Mouse (Mus musculus) thymus, postnatal 25 days (tissue): ENCODE results near the gene Shisa9.

ENCODE experiments used
- DNase-seq: peaks from one replicate; pipeline ENCODE4 v3.0.0; 2022

Gene Shisa9

DNA sequence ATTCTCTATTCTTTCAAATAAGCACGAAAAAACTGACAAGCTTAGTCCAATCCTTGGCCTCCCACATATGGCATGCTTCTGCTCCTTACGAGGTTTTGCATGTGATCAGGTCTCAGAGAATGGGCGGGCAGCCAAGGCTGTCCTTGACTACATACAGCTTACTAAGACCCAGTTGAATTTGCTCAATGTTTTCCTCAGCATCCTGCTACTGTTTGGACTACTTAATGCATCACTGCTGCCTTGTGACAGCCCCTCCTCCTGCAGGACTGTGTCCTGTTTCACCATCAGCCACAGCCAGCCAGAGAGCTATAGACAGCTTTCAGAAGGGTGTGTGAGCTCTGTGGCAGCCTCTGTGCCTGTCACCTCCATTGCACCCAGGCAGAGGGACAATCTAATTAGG lies 92.4 kb downstream of the Shisa9 start:
- no peak for DNase-seq

DNA sequence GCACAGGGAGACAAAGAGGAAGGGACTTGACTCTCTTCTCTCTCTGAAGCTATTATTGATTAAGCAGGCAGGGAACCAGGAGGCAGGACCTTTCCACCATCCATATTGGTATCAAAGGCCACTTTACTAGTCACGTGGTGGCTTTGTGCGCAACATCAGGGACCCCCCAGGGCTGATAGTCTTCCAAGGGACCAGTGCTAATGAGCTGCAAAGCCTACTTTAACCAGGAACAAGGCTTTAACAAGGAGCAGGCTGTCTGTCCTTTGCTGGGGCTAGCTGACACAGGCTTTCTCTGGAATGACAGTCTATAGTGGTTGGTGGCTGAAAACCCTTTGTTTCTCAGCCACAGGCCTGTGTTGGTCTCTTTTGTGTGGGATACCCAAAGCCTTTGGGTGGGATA lies 92.8 kb downstream of the Shisa9 start:
- DNase-seq = no peak

DNA sequence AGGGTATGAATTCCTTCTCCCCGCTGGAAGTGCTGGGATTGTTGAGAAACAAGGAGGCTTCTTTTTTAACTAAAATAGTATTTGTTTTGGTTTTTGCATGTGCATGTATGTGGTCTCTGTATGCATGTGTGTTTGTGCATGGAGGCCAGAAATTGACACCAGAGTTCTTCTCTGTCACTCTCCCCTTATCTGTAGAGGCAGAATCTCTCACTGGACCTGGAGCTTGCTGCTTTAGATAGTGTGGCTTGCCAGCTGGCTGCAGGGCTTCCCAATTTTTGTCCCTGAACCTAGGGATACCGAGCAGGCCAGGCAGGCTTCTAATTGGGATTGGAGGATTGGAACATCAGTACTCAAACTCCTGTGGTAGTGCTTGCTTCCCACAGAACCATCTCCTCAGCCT lies 99.2 kb downstream of the Shisa9 start:
- no peak for DNase-seq

DNA sequence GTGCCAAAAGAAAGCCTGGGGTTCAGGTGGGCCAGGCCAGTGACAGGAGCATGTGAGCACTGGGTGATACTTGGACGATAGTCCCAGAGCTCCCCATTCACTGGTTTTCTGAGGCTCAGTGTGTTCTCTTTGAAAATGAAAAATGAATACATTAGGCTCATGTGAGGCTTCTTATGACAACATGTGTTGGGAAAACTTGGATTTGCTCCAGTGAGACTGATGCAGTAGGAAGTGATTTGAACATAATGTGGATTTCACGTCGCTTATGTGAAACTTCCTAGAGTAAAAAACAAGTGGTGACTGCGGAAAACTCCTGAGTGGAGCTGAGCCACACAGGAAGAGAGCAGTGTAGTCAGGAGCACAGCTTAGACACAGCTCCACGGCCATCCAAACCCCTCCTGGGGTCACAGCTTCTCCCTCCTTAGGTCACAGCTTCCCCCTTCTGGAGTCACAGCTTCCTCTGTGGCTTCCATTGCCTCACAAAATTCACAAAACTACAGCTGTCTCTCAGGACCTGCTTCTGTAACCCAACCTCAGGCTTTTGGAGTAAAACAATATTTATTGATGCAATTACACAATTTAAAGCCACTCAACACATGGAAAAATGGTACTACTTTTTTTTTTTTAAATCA lies 106.8 kb downstream of the Shisa9 start:
- DNase-seq = no peak

DNA sequence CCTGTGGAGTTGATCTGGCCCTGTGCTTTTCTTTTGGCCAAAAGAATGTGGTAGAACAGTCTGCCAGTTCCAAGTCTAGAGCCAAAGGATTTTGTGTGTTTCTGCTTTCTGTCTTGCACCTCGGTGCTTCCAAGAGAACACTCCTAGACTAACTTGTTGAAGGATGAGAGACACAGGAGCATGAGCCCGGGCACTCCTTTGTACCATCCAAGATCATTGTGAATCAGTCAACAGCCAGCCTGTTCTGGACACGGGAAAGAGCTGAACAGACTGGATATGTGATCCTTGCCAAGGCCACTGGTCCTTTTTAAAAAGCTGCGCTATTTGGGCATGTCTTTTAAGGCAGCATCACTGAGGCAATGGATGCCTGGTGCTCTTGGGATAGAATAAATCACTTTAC lies 109.3 kb downstream of the Shisa9 start:
- DNase-seq = no peak

DNA sequence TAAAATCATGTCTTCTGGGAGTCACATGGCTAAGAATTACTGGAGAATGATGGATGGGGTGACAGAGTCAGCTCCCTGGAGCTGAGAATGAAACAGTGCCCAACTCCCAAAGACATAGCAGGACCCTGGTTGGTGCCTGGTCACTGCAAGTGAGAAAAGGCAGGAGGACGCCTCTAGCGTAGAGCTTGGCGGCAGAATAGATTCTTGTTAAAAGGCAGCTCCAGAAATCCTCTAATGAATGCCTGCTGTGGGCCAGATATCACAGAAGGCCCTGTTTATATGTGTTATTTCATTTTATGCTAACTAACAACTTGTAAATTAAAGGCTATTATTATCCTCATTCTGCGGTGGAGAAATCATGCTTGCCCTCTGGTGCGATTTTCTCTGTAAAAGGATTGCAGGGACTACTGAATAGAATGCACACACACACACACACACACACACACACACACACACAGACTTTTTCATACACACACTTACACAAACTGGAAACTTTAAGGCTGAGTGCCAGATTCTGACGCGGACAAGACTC lies 110.9 kb downstream of the Shisa9 start:
- DNase-seq = no peak

DNA sequence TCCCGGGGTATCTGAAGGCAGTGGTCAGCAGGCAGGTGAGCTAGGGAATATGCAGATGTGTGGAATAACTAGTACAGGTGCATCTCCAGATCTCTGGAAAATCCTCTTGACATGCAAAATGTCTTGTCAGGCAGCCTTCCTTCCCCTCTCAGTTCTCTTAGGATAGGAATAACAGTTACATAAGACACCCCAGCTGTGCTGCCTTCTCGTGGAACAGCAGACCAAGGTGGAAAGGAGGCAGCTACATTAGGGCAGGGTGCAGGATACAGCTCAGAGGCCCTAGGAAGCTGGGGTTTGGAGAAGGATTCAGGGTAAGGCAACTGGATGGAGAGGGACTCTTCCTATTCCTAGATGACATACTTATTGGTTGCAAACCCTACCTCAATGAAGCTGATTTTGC lies 111.5 kb downstream of the Shisa9 start:
- no peak for DNase-seq

DNA sequence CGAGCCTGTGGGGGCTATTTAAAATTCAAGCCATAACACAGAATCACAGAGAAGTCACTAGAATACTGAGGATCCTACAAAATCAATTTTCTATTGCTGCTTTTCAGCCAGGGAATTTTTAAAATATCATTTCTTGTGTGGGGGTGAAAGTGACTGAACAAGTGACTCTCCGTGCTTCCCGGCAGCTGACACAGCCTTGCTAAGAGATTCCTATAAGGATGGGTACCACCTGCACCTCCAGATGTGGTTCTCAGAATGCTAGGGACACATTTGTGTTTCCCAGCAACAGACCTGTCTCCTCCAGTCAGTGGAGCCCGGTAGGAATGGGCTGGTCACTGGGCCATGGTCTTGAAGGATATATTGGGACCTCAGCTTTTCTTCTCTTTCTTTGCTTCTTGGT lies 124.5 kb downstream of the Shisa9 start:
- no peak for DNase-seq

DNA sequence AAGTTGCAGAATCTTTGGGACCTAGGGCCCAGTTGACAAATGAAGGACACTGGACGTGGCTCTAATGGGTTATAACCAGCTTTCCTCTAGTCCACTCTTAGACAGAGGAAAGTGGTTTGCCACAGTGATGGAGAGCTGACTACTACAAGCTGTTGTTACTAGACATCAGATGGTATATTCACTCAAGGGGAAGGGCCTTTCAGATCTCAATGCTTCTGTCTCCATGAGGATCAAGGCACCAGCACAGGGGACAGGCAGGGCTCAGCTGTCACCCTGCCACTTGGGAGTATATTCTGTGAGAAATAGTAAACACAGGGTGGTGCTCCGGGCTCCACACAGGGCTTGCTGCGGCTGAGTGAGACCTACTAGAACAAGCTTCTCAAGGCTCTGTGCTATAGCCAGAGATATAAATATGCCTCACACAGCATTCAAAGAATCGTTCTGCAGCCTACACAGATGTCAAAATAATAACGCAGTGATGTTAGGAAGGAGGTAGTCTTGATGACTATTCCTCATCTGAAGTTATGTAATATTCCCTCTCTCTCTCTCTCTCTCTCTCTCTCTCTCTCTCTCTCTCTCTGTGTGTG lies 127.0 kb downstream of the Shisa9 start:
- no peak for DNase-seq

DNA sequence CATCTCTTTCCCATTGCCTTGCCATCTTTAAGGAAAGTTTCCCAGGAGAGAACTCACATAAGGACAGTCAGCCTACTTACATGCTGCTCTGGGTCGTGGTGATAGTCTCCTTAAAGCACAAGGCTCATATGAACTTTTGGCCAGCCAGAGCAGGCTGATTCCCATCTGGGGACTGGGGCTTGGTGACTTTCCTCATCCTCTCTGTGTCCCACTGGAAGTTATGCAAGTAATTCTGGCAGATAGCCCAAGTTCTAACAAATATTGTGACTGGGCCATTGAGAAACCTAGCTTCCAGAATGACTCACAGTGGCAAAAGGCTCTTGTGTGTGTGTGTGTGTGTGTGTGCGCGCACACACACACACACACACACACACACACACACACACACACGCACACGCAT lies 130.5 kb downstream of the Shisa9 start:
- DNase-seq = no peak

DNA sequence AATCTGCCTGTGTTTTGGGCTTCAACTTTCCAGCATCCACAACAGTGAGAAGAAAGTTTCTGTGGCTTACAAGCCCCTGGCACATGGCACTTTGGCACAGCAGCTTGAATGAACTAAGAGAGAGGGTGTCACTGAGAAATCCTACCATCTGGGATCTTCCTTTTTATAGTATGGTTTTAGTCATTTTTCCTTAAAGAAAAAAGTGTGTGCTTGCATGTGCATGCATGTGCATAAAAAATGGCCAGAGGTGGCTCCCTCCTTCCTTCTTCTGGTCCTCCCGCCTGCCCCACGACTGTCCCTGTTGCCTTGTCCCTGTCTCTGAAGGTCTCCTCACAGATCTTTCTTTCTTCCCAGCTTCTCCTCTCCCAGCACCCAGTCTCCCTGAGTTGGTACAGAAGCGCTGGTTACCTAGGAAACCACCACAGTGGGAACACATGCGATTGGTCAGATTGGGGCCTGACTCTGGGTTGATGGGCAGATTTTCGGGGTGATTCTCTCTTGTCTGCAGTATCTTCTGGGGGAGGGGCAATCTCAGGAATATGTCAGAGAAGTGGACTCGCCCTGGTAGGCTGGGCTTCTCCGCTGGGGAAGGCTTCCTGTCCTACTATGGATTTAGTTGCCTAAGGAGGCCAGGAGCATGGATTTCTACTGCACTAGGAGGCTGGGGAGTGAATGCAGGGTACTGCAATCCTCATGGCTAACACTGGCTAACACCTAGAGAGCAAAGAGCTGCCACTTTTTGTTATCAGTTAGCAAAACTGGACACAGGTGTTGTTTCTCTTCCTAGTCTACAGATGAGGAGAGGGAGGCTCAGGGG lies 131.3 kb downstream of the Shisa9 start:
- DNase-seq = no peak

DNA sequence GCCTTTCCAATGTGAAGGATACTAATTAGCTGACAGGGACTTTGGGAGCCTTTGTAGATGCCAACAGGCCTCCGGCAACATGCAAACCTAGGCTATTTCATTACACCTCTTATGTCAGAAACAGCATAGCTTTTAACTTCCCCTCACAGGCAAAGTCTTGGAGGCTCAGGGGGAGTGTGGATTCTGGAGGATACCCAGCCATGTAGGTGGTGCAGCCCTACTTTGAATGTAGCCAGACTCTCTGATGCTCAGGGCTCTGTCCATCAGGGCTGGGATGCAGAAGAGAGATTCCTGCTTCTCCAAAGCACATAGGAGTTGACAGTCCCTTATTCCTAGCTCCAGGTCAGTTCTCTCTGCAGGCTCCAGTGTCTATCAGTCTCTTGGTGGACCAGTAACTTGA lies 133.0 kb downstream of the Shisa9 start:
- no peak for DNase-seq

DNA sequence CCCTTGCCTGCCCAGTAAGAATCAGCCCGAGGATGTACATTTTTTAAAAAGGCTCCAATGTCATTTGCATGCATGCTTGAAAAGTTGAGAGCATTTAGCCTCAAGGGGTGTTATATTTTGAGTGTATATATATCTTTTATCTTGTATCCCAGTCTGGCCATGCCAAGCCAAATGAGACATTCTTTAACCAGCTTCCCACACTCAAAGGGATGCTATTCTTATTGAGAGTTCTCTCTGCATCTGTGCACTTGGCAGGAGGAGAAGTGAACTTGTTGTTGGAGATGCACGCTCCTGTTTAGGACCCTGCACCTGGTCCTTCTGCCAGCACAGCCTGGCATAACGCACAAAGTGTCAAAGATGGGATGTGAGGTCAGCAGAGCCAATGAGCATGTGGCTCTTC lies 135.6 kb downstream of the Shisa9 start:
- no peak for DNase-seq

DNA sequence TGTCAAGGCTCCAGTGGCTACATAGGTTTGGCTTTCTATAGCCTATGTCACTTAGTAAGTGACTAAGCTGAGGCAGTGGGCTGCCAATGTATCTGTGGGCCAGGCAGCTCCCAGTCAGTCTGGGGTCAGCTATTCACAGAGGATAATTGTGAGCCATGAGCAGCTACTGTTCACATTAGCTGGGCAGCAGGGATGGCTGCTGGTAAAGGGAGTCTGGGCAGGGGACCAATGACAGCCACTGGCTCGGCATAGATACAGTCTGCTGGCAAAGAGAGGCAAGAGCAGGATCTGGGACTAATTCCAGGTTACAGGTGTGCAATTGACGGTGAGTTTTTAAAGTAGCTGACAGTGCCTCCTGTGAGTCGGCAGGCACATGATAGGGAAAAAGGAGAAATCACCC lies 145.9 kb downstream of the Shisa9 start:
- no peak for DNase-seq

DNA sequence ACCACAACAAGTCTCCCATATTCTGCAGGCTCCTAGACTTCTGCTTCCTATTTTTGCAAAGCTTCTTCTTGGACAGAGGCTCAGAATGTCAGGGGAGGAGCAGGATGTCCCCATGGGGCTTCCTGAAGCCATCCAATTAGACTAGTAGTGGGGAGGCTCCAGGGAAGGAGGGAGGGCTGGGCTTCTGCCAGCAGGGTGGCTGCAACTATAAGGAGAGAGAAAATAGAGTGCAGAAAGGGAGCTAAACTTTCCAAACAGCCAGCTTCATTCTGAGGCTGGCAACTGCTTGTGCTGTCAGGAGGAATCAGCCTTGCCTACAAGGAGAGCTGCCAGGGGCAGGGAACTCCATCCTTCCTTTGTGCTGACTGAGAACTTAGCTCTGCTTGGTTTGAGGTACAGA lies 162.8 kb downstream of the Shisa9 start:
- DNase-seq = no peak

DNA sequence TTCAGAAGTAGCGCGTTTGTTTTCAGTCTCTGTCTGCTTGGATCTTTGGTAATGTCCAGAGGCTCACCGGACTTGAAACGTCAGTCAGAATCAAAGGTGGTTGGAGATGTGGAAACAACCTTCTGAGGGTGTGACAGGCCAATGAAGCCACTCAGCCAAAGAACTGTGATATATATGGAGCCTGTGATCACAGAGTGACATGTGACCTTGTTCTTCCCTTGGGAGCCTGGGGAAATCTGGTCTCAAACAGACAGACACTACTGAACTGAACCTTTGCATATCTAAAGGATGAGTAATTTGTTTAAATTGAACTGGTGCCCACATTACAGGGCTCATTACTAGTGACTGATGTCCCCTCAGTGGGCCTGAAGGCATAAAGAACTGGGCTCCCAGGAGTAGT lies 168.1 kb downstream of the Shisa9 start:
- no peak for DNase-seq

DNA sequence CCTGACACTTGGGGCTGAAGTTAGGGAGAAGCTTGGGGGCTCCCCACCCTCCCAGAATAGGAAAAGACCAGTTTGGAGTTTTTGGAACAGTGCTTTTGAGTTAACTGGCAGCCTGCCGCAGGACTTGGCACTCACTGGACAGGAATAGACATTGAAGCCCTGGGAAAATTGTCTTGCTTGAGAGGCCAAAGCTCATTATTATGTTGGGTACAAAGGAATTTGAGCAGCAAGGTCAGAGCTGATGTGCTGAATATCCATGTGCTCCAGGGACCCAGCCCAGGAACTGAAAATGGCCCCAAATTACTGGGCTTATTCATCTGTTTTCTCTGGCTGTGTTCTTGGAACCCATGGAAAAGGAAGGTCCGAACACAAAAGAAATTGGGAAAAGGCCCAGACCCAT lies 170.6 kb downstream of the Shisa9 start:
- no peak for DNase-seq

DNA sequence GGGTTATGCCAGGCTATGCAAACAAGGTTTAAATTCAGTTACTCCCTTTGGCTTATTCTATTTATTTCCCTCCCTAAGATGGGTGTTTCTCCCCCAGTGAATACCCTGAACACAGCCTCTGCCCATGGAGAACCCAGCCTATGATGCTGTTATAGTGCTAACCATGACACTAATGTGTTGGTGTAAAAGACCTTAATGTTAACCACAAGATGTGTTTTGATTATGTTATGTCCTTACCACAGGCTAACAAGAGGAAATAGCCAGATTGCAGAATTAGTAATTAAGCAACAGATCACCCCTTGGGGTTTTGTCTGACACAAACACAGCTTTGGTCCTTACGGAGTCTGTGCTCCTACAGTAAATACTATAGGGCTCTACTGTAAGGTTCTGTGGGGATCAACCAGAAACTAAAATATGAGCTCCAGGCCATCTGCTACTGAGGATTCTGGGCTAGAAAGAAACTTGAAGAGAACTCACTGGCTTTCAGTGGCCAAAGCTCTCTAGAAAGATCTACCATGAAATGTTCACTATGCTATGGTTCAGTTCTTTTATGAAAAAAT lies 189.6 kb downstream of the Shisa9 start:
- DNase-seq = no peak

DNA sequence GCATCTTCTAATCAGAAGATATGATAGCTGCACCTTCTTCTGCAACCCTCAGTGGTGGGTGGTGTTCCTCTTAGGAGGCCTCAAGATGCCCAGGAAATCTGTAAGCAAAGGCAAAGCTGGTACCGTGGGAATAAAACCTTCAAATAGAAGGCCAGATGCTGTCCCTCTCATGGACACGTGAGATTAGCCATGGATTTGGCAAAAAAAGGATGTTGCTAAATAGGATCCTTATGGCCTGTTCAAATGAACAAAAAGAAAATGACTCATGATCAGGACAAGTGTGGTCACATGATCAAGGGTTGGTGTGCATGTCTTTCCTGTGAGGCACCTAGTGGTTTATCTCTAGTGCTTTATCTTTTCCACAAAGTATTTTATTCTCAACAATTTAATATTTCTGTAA lies 194.1 kb downstream of the Shisa9 start:
- no peak for DNase-seq

DNA sequence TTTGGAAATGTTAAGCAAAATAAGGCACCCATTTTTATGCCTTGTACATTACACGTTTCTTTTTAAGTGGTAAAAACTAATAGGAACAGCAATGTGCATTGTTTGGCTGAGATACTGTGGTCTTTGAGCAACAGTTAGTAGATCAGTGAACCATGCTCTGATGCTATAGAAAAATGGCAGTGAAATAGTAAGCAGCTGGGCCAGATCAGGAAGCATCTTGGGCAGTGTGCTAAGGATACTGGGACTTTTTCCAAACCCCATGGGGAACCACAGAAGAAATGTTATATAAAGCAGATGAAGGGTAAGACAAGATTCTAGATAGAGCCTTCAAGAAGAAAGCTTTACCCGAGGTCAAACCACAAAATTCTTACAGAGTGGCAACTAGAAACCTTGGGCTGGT lies 205.8 kb downstream of the Shisa9 start:
- DNase-seq = no peak

DNA sequence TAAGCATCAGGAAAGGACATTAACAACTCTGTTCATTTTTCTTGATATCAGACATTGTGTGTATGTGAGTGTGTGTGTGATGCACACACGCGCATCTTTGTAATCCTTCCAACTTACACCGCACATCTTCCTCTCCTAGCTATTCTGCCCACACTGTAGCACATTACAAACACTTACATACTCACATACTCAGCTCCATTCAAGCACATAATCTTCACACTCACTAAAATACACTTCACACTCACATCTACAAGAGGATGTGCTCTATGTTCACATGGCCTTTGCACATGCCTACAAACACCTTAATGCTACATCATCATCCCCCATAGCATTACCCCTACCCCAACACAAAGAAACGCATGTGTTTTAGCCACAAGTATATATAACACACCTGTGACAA lies 212.9 kb downstream of the Shisa9 start:
- no peak for DNase-seq

DNA sequence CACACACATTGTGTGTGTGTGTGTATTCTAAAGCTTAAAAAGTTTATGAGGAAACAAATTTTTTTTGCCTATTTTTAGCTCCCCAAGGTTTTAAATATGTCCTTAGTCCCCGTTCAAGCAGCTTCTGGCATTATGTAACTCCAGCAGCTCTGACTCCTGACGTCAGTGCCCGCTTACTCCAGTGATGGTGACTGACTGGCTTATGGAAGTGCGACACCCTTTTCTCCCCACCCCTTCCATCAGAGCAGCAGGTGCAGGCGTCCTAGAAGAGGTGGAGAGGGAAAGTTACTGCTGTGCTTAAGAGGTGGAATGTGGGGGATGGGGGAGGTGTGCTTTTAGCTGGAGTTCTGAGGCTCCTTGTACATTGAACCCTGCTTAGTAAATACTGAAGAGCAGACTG lies 213.7 kb downstream of the Shisa9 start:
- DNase-seq = no peak

DNA sequence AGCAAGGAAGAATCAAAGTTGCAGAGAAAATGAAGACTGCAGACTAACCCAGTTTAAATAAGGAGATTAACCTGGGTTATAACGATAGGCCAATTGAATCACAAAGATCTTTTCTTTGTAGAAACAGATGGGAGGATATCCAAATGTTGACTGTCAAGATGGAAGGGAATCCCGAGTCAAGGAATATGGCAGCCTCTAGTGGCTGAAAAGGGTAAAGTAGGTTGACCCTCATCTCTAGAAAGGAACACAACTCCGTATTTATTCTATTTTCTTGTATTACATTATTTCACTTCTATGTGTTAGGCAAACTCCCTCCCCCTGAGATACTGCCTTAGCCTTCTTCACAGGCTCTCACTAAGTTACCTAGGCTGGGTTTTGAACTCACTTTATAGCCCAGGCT lies 217.3 kb downstream of the Shisa9 start:
- no peak for DNase-seq

DNA sequence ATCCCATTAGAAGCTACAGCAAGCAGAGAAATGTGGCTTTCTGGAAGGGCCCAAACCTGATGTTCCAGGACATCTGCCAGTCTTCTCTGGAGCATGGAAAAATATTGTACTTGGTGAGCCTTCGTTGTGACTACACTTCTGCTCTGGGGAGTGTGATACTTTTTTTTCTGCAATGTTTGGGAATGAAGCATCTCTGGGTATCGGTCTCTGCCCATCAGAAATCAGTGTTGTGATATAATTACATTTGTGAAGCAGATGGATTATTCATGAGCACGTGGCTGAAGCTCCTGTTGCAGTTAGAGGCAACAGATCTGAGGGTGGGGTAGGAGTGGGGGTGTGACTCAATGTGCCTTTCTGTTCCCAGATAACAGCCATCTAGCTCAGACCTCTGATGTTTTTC lies 218.2 kb downstream of the Shisa9 start:
- no peak for DNase-seq
